Mouse (Mus musculus) CH12.LX (cell line): ENCODE measurements around the gene Egln1. TPM values are rescaled to one million over a fixed set of nuclear protein-coding genes. Genes with fewer than 3 reads are reported as not detected.

Experiments
- DNase-seq: peaks from one replicate; pipeline ENCODE4 v3.0.0-alpha.2; 2013; ENCODE audit errors: extremely low read depth
- H3K27ac ChIP-seq: 2 replicates; pipeline ENCODE4 v1.5.1; 2012; ENCODE audit warnings: low read depth, mild to moderate bottlenecking, control low read depth, moderate library complexity; ENCODE audit not compliant: insufficient read depth
- H3K27me3 ChIP-seq: replicated peaks from 2 replicates; pipeline ENCODE3; 2012; ENCODE audit warnings: inconsistent platforms
- H3K36me3 ChIP-seq, 2 experiments: replicated peaks in 1 of 2; 2 replicates each; pipeline versions ENCODE3 to v1.6.1; 2012; ENCODE audit warnings: inconsistent platforms in 1 of 2, low read length in 1 of 2, mild to moderate bottlenecking in 1 of 2, mixed read lengths in 1 of 2, moderate library complexity in 1 of 2; ENCODE audit not compliant: control insufficient read depth in 1 of 2, insufficient read depth in 1 of 2
- H3K4me1 ChIP-seq, 2 experiments: 2 replicates each; pipeline ENCODE4 v1.6.1; 2012; ENCODE audit warnings: inconsistent platforms in 1 of 2, moderate library complexity in 1 of 2; ENCODE audit not compliant: insufficient read depth in 2 of 2, control insufficient read depth in 1 of 2
- H3K4me2 ChIP-seq: 2 replicates; pipeline ENCODE4 v1.6.1; 2012; ENCODE audit warnings: low read depth, mild to moderate bottlenecking, control low read depth; ENCODE audit not compliant: poor library complexity, insufficient read depth, severe bottlenecking
- H3K4me3 ChIP-seq, 3 experiments: fragments of 150-350 bp in 1 of 3; sonication (generic) in 1 of 3; replicated peaks in 1 of 3; 2 replicates each; pipeline versions ENCODE3 to v1.5.1; 2011 to 2012; ENCODE audit warnings: low read depth in 2 of 3, low read length in 2 of 3, mild to moderate bottlenecking in 2 of 3, moderate library complexity in 2 of 3, control low read depth in 1 of 3, improper control_type of control experiment in 1 of 3, inconsistent platforms in 1 of 3, mixed read lengths in 1 of 3; ENCODE audit not compliant: poor library complexity in 1 of 3
- H3K79me2 ChIP-seq: replicated peaks from 2 replicates; pipeline ENCODE4 v1.6.1; 2012; ENCODE audit warnings: mild to moderate bottlenecking, moderate library complexity; ENCODE audit not compliant: control insufficient read depth, poor library complexity, insufficient read depth, severe bottlenecking; ENCODE audit errors: extremely low read depth
- H3K9ac ChIP-seq: 2 replicates; pipeline ENCODE4 v1.6.1; 2012; ENCODE audit warnings: low read depth, mild to moderate bottlenecking, control low read depth, moderate library complexity; ENCODE audit not compliant: insufficient read depth
- H3K9me3 ChIP-seq: replicated peaks from 2 replicates; pipeline ENCODE3; 2012; ENCODE audit warnings: low read length, inconsistent platforms, mixed read lengths
- BHLHE40 ChIP-seq: IDR thresholded peaks from 2 replicates; pipeline ENCODE4 v1.6.1; 2011; ENCODE audit warnings: mild to moderate bottlenecking, low read depth, low read length, improper control_type of control experiment
- CHD2 ChIP-seq: IDR thresholded peaks from 2 replicates; pipeline ENCODE4 v1.6.1; 2011; ENCODE audit warnings: low read length, improper control_type of control experiment
- CTCF ChIP-seq, 2 experiments: IDR thresholded peaks in 1 of 2; conservative IDR thresholded peaks in 1 of 2; 2 replicates each; pipeline ENCODE4 v1.5.1; 2011 to 2012; ENCODE audit warnings: low read depth in 2 of 2, low read length in 2 of 2, improper control_type of control experiment in 1 of 2, inconsistent platforms in 1 of 2, mild to moderate bottlenecking in 1 of 2, moderate library complexity in 1 of 2
- E2F4 ChIP-seq: IDR thresholded peaks from 2 replicates; pipeline ENCODE4 v1.6.1; 2011; ENCODE audit warnings: low read depth, low read length, improper control_type of control experiment; ENCODE audit not compliant: insufficient replicate concordance
- ELF1 ChIP-seq: IDR thresholded peaks from 2 replicates; pipeline ENCODE4 v1.6.1; 2014; ENCODE audit warnings: low read depth, mild to moderate bottlenecking, inconsistent platforms, low read length, improper control_type of control experiment
- JUN ChIP-seq: IDR thresholded peaks from 2 replicates; pipeline ENCODE4 v1.6.1; 2011; ENCODE audit warnings: low read depth, mild to moderate bottlenecking, low read length, improper control_type of control experiment, moderate library complexity; ENCODE audit not compliant: insufficient read depth
- KAT2A ChIP-seq: IDR thresholded peaks from 2 replicates; pipeline ENCODE4 v1.6.1; 2012; ENCODE audit warnings: low read length, improper control_type of control experiment, inconsistent platforms; ENCODE audit not compliant: insufficient replicate concordance
- MAX ChIP-seq: IDR thresholded peaks from 2 replicates; pipeline ENCODE4 v1.6.1; 2011; ENCODE audit warnings: low read length, improper control_type of control experiment
- MAZ ChIP-seq: IDR thresholded peaks from 2 replicates; pipeline ENCODE4 v1.6.1; 2012; ENCODE audit warnings: low read depth, mild to moderate bottlenecking, inconsistent platforms, low read length, improper control_type of control experiment, moderate library complexity
- MEF2A ChIP-seq: IDR thresholded peaks from 2 replicates; pipeline ENCODE4 v1.6.1; 2014; ENCODE audit warnings: low read depth, mild to moderate bottlenecking, inconsistent platforms, low read length, improper control_type of control experiment, borderline replicate concordance
- MYC ChIP-seq: IDR thresholded peaks from 2 replicates; pipeline ENCODE4 v1.6.1; 2011; ENCODE audit warnings: low read depth, mild to moderate bottlenecking, improper control_type of control experiment, low read length
- NRF1 ChIP-seq: IDR thresholded peaks from 2 replicates; pipeline ENCODE4 v1.6.1; 2014; ENCODE audit warnings: low read depth, mild to moderate bottlenecking, inconsistent platforms, low read length, improper control_type of control experiment, moderate library complexity
- POLR2A ChIP-seq: IDR thresholded peaks from 2 replicates; pipeline ENCODE4 v1.6.1; 2011; ENCODE audit warnings: low read depth, mild to moderate bottlenecking, improper control_type of control experiment, low read length
- POLR2AphosphoS2 ChIP-seq: IDR thresholded peaks from 2 replicates; pipeline ENCODE4 v1.6.1; 2011; ENCODE audit warnings: low read depth, low read length, improper control_type of control experiment
- RAD21 ChIP-seq: IDR thresholded peaks from 2 replicates; pipeline ENCODE4 v1.6.1; 2011; ENCODE audit warnings: low read depth, mild to moderate bottlenecking, low read length, improper control_type of control experiment, moderate library complexity
- SIN3A ChIP-seq: IDR thresholded peaks from 2 replicates; pipeline ENCODE4 v1.6.1; 2012; ENCODE audit warnings: low read length, improper control_type of control experiment, inconsistent platforms
- SMC3 ChIP-seq: IDR thresholded peaks from 2 replicates; pipeline ENCODE4 v1.6.1; 2011; ENCODE audit warnings: low read depth, low read length, improper control_type of control experiment
- USF2 ChIP-seq: conservative IDR thresholded peaks from 2 replicates; pipeline ENCODE4 v1.6.1; 2011; ENCODE audit warnings: low read depth, low read length, improper control_type of control experiment
- ZC3H11A ChIP-seq: IDR thresholded peaks from 2 replicates; pipeline ENCODE4 v1.6.1; 2012; ENCODE audit warnings: low read depth, mild to moderate bottlenecking, inconsistent platforms, low read length, improper control_type of control experiment
- ZKSCAN1 ChIP-seq: IDR thresholded peaks from 2 replicates; pipeline ENCODE4 v1.6.1; 2012; ENCODE audit warnings: low read depth, inconsistent platforms, low read length, improper control_type of control experiment, borderline replicate concordance
- ZMIZ1 ChIP-seq: IDR thresholded peaks from 2 replicates; pipeline ENCODE4 v1.6.1; 2012; ENCODE audit warnings: low read depth, mild to moderate bottlenecking, inconsistent platforms, low read length, improper control_type of control experiment
- ZNF384 ChIP-seq: IDR thresholded peaks from 2 replicates; pipeline ENCODE4 v1.6.1; 2012; ENCODE audit warnings: low read depth, low read length, improper control_type of control experiment, inconsistent platforms
- dilution Hi-C: fragments of 300-500 bp; cut with MboI; formaldehyde crosslinking; loops from 2 replicates; pipeline ENCODE4 v1.14.3; 2020; ENCODE audit warnings: low sequenced_read_pairs; ENCODE audit not compliant: extremely low pct_unique_long_range_greater_than_20kb, extremely low pct_ligation_motif_present
- in situ Hi-C: fragments of 300-500 bp; cut with MboI; formaldehyde crosslinking; loops from 3 replicates; pipeline ENCODE4 v1.14.3; 2019; ENCODE audit warnings: low sequenced_read_pairs, low pct_ligation_motif_present, low pct_unique_long_range_greater_than_20kb, mixed read lengths
- polyA plus RNA-seq: library from polyadenylated mRNA; unstranded; fragments of >175 nt; gene quantifications from 2 replicates; pipeline ENCODE4 v1.2.1, GENCODE M21; 2012; ENCODE audit warnings: low read depth; ENCODE audit not compliant: insufficient read length
- total RNA-seq, 2 experiments: library from RNA; depleted of rRNA; stranded (reverse); fragments of 300-350 nt in 1 of 2; fragments of >200 nt in 1 of 2; gene quantifications; 2 replicates each; pipeline ENCODE4 v1.2.3; 2012 to 2014

Egln1 gene
- total and polyA plus RNA-seq, 3 experiments, result 19.0 to 34.7 (median 31.0) TPM

DNA sequence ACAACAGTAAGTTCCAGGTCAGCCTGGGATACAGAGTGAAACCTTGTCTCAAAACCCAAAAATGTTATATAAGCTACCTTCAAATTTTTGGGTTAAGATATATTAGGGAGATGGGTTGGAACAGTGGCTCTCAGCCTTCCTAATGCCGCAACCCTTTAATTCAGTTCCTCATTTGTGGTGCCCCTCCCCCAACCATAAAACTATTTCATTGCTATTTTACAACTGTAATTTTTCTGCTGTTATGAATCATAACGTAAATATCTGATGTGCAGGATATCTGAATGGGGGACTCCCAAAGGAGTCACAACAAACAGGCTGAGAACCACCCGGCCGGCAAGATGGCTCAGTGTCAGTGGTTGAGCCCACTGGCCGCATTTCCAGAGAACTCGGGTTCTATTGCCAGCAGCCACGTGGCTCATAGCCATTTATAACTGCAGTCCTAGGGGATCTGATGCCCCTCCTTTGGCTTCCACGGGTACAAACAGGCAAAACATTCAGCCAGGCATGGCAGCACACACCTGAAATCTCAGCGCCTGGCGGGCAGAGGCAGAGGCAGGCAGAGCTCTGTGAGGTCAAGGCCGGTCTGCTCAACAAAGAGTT is 26.5 kb downstream of the Egln1 start:
- Histone ChIP-seq H3K36me3 (peaks cover 0 to 51% of the 10 kb centered on the region in 2 experiments), H3K4me1 (peaks cover 0 to 37% of the 10 kb centered on the region in 2 experiments; a peak in 2 of 4 replicates), H3K4me3 (no peak overlapping the region), H3K79me2 (no peaks in the 10 kb centered on the region), H3K9me3 (no peaks in the 10 kb centered on the region), H3K4me2 (no peak overlapping the region), H3K9ac (no peak overlapping the region), H3K27me3 (no peaks in the 10 kb centered on the region), H3K27ac (no peak overlapping the region)
- no peak for DNase-seq
- TF ChIP-seq POLR2A, result no peak
- TF ChIP-seq SIN3A, result no peak
- TF ChIP-seq NRF1, result no peak
- no peak for TF ChIP-seq JUN
- TF ChIP-seq POLR2AphosphoS2, result no peak
- TF ChIP-seq ZC3H11A, result no peak
- TF ChIP-seq SMC3, result no peak
- no peak for TF ChIP-seq ZKSCAN1
- no peak for TF ChIP-seq MEF2A
- TF ChIP-seq CTCF (conservative IDR thresholded peaks at IDR 0.05 in 1 of 2, IDR thresholded peaks at IDR 0.05 in 1 of 2; ENCODE audit: low read depth in 2 of 2, low read length in 2 of 2), result no peak
- TF ChIP-seq BHLHE40, result no peak
- TF ChIP-seq E2F4, result no peak
- TF ChIP-seq CHD2, result no peak
- TF ChIP-seq ZMIZ1, result no peak
- TF ChIP-seq RAD21, result no peak
- no peak for TF ChIP-seq MAZ
- dilution Hi-C loops (no loop called here), in situ Hi-C loops (no loop called here)

GRCm38 (mm10) chr8:124921369-124922279 is 27.5 kb downstream of the Egln1 start:
- peaks cover 0 to 28% of the 10 kb centered on the region in 2 experiments; a peak in 2 of 4 replicates for H3K4me1 ChIP-seq
- DNase-seq, result no peak
- no peak overlapping the region for H3K9ac ChIP-seq
- H3K79me2 ChIP-seq, result no peaks in the 10 kb centered on the region
- H3K27ac ChIP-seq, result no peak overlapping the region
- in situ Hi-C loops (no loop called here), dilution Hi-C loops (no loop called here)
- H3K9me3 ChIP-seq, result no peaks in the 10 kb centered on the region
- no peak overlapping the region for H3K4me2 ChIP-seq
- no peak overlapping the region for H3K4me3 ChIP-seq
- no peaks in the 10 kb centered on the region for H3K27me3 ChIP-seq
- H3K36me3 ChIP-seq, result peaks cover 0 to 51% of the 10 kb centered on the region in 2 experiments
- TF ChIP-seq KAT2A, result no peak
- no peak for TF ChIP-seq ZKSCAN1
- no peak for TF ChIP-seq MYC
- no peak for TF ChIP-seq MAX
- TF ChIP-seq ELF1, result no peak
- TF ChIP-seq USF2, result no peak
- TF ChIP-seq JUN, result no peak
- TF ChIP-seq BHLHE40, result no peak
- TF ChIP-seq CTCF (conservative IDR thresholded peaks at IDR 0.05 in 1 of 2, IDR thresholded peaks at IDR 0.05 in 1 of 2; ENCODE audit: low read depth in 2 of 2, low read length in 2 of 2), result no peak
- TF ChIP-seq ZNF384, result no peak
- no peak for TF ChIP-seq ZMIZ1
- TF ChIP-seq, all 38 proteins: peak for 0
